Mouse (Mus musculus) ES-Bruce4 (cell line): ENCODE measurements around the gene Pcf11.

Source experiments
- CTCF ChIP-seq: IDR thresholded peaks from one replicate; pipeline ENCODE4 v1.8.1; 2011; ENCODE audit warnings: low read depth, low read length
- EP300 ChIP-seq: IDR thresholded peaks from 2 replicates; pipeline ENCODE4 v1.6.1; 2011; ENCODE audit warnings: low read depth, low read length; ENCODE audit not compliant: insufficient read depth
- POLR2A ChIP-seq: IDR thresholded peaks from one replicate; pipeline ENCODE4 v1.8.1; 2011; ENCODE audit warnings: low read length; ENCODE audit not compliant: insufficient read depth

GRCm38 (mm10) chr7:92610830-92611229 is 58.9 kb downstream of the Pcf11 start:
- TF ChIP-seq CTCF (no peak), POLR2A (no peak), EP300 (no peak)
